Mouse (Mus musculus) right cerebral cortex, postnatal 14 days (tissue): ENCODE measurements around the gene Gm28051.

Source experiments
- DNase-seq: peaks from one replicate; pipeline ENCODE4 v3.0.0; 2022

Gene Gm28051

DNA sequence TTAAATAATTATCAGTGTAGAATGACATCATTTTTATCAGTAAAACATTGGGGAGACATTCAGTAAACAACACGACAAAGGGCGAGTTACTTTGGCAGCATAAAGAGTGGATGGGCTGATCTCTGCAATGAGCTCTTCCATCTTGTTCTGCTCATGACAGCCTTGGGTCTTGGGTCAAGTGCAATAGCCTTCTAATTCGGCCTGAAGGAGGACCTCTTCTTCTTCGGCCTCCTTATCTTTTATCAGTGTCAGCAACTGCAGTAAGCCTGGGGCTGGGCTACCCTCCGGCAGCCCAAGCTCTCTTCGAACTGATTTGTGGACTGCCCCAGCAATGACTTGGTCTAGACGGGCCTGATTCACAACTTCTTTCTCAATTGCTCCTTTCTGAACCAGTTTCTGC lies 15.5 kb downstream of the Gm28051 start:
- no peak for DNase-seq

- DNase-seq: no peak
These were observed 17.3 kb downstream of the Gm28051 start for GRCm38 (mm10) chr12:102740285-102740684.

DNA sequence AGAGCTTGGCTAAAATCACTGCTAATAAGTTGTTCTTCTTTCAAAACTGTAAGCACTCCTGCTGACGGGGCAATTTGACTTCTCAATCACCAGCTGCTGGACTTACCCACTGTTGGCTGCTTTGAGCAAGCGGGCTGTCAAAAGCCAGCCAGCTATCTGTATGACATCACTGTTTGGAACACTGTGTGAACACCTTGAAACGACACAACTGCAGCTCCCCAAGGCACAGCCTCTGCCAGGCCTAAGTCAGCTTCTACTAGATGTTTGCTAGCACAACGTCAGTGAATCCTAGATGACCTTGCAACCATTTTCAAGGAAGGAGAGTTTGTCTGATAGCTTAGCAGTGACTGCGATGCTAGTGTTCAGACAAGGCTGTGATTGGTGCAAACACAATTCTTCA lies 18.5 kb downstream of the Gm28051 start:
- DNase-seq: no peak

GRCm38 (mm10) chr12:102733381-102733780 lies 24.2 kb downstream of the Gm28051 start:
- peak; percentile 59 for DNase-seq

DNA sequence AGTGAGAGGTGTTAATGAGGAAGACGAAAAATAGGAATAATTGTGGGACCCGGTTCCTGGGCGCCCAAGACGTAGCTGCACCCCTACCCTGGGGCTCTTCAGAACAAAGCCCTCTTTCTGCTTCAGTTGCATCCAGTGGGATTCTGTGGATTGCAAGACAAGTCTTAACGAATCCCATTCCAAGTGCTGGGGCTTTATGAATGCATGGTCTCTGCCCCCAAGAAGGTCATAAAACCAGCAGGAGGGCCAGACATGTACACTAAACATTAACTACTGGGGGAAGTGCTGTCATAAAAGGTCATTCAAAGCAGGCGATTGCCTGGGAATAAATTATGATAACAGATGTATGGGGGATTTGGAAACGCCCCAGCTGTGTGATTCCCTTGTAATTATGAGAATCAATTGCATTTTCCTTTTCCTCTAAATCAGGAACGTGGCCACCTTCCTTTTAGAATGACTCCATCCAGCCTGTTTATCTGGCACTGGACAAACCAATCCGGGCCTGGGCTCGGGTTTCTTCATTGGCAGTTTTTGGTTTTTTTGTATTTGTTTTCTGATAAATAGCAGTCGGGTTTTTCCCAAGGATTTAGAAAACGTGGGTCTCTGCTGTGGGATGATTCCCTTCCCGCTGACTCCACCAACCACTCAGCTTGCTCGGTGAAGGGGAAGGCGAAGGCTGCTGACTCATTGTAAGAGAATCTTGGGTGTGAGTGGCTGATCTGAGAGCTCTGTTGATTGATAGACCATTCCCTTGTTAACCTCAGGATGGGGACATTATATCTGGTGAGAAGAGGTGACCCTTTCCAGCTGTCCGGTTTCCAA lies 26.6 kb downstream of the Gm28051 start:
- no peak for DNase-seq

DNA sequence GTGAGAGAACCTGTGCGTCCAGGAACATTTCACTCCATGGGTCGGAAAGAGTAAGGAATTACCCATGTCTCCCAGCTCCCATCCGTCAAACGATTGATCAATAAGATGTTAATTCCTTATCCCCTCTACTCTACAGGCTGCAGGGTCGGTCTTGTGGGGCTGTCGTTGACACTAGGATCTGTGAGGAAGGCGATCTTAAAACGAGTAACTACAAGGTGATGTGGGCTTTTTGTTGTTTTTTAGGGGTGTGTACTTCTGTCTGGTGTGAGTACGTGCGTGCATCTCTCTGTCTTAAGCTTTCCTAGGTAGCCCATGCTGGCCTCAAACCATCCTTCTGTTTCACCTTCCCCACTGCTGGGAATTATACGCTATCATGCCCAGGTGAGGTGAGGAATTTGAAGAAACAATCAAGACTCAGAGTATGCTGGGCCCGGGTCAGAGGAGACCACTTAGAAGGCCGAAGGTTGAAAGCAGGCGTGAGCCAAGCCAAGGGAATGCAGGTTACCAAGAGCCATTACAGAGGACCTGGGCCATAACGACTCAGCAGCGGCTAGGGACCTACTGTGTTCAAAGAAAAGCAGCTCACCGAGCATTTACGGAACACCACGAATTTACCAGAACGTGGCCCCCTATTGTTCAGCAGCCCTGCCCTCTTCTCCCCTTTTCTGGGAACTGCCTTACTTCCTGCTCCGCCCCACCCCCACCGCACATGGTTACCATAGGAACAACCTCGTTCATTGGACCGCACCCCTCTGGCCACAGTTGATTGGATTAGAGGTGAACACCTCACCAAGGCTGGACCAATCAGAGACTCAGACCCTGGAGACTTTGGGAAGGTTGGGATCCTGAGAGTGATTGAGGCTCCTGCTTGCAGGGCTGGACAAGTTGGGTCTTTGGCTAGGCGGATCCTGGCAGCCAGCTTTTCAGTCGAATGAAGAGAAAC lies 27.4 kb downstream of the Gm28051 start:
- peak; percentile 83 for DNase-seq

GRCm38 (mm10) chr12:102725761-102726175 lies 31.8 kb downstream of the Gm28051 start:
- no peak for DNase-seq

GRCm38 (mm10) chr12:102725146-102725545 lies 32.4 kb downstream of the Gm28051 start:
- DNase-seq: no peak

DNA sequence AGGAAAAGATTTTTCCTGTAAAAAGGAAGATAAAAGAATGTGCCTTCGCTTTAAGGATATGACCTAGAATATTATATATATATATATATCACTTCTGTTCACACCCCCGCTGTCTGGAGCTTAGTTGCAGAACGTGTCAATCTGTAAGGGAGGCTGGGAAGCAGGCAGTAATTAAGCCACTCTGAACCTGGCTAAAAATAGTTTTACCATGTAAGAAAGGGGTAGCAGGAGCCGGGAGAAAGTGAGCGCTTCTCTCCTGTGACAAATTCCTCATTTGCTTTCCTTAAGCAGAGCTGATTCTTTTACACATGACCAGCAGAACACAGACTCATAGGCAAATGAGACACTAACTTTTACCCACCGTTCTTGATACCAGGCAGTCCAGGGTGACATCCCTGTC lies 33.7 kb downstream of the Gm28051 start:
- no peak for DNase-seq

DNA sequence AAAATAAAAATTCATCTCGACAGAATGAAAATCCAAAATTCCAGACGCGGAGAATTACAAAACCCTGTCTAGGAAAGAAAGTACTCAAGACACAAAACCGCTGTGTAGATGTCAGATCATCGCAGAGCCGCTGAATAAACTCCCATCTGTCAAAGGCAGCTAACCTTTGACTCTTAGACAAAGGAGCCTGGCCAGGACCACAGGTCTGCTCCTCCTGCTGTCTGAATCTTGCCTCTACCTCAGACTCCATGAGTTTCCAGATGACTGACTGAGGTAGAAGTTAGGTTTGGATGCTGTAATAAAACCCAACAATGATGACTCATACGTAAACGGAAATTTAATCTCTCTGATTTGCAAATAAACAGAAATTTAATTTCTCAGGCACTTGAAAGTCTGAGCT lies 34.6 kb downstream of the Gm28051 start:
- DNase-seq: no peak

GRCm38 (mm10) chr12:102722451-102722850 lies 35.1 kb downstream of the Gm28051 start:
- no peak for DNase-seq

DNA sequence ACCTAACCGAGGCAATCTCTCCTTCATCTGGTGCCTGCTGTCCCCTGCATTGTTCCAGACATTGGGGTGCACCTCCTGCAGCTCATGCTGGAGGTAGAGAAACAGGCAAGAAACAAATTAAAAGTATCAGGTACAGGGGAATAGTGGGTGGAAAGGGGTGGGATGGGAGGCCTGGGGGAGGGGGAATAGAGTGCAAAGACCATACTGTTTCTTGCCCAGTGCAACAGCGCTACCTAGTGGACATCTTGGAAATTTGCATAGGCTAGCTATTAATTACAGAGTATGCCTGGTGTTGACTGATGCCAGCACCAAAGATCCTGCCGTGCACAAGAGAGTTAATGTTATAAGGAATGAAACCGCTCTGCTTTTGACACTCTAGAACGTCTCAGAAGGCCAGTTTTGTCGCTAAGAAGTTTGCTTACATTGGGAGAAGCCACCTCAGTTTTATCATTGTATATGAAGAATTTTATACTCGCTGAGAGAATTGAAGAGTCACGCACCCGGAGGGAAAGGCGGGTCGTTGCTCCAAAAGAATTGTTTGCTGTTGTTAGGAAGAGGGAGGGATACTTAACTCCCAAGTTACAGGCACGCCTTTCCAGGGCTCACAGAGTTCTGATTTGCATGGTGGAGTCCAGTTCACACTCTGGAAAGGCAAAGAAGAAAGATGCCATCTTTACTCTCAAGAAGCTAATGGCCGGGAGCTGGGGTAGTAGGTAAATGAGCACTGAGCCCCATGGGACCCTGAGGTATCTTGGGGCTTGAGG lies 37.8 kb downstream of the Gm28051 start:
- DNase-seq: no peak

DNA sequence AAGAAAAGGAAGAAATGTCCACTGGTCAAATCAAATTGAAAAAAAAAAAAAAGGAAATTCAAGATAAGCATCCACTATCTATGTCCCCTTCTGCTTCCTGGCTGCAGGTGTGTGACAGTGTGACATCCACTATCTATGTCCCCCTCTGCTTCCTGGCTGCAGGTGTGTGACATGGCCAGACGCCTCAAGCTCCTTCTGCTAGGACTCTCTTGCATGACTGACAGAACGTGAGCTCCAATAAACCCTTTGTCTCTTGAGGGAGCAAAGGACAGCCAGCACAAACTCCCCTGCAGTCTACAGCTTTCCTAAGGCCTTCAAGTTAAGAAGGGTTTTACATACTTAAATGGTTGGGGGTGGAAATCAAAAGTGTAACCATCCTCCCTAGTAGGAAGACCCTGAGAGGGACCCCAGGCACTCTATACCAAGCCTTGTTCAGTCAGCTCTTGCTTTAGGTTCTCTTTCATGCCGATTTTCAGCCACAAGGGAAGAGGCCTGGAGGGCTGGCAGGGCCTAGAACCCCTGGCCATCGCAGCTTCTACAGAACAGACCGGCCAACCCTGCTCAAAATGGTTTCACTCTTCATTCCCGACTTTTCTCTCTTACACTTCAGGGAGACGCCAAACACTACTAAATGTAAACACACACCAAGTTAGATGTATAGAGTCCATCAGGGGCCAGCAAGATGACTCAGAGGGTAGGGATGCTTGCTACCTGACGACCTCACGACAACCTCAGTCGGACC lies 42.7 kb downstream of the Gm28051 start:
- DNase-seq: no peak

DNA sequence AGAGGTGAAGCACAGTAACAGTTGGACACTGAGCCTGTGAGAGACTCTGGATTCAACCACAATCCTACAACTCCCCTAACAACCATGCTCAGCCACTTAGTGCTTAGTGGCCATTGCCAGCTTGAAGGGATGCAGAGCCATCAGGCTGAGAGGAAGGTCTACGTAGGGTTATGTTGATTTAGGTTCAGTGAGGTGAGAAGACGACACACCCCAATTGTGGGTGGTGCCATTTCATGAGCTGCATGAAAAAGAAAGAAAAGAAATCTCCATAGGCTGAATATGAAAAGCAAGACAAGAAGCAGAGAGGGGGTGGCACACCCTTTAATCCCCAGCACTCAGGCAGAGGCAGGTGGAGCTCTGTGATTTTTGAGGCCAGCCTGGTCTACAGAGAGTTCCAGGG lies 43.4 kb downstream of the Gm28051 start:
- DNase-seq: no peak

DNA sequence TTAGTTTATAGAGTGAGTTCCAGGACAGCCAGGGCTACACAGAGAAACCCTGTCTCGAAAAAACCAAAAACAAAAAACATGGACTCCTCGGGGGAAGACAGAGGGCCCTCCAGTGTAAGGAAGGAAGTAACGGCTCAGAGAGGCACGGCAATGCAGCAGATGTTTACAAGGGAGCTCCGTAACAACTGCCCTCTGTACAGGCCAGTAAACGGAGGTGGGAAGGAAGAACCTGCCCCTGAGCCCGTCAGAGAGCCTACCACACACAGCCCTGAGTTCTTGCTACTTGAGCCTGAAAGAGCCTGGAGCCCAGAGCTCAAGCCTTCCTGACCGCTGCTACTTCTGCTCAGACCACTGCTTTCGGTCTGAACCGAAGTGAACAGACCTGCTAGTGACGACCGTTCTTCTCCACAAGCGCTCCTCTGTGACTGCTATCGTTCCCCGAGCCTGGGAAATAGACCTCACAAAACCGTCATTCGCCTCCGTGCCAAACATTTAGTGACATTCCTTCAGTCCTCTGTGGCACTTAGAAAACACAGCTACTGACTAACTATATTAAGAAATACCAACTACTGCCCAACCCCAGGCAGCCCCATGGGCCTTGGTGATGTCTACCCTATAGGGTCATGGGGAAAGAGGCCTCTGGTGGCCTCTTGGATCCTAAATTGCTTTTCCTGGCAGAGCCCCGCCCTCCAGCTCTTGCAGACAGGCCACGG lies 44.3 kb downstream of the Gm28051 start:
- no peak for DNase-seq

DNA sequence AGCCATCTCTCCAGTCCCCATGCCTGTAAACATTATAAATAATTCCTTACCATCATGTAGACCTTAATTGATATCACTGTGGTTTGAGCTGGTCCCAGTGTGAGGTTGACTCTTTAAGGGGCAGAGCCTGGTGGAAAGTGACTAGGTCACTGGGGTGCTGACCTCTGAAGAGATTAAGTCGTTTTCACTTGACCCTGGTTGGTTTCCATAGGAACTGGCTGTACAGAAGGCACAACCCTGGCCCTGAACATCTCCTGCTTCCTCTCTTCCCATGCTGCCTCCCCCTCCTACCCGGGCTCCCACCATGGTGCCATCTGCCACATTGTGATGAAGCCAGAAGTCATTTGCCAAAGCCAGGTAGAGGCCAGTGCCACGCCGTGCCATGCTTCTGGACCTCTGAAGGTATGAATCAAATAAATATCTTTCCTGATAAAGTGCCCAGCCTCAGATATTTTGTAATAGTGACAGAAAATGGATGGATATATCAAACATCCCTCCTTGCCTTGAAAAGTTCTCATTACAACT lies 46.7 kb downstream of the Gm28051 start:
- DNase-seq: no peak

GRCm38 (mm10) chr12:102709896-102710295 lies 47.7 kb downstream of the Gm28051 start:
- DNase-seq: no peak

- DNase-seq: no peak
These were observed 49.3 kb downstream of the Gm28051 start for GRCm38 (mm10) chr12:102708220-102708619.

GRCm38 (mm10) chr12:102706833-102707463 lies 50.6 kb downstream of the Gm28051 start:
- DNase-seq: no peak

DNA sequence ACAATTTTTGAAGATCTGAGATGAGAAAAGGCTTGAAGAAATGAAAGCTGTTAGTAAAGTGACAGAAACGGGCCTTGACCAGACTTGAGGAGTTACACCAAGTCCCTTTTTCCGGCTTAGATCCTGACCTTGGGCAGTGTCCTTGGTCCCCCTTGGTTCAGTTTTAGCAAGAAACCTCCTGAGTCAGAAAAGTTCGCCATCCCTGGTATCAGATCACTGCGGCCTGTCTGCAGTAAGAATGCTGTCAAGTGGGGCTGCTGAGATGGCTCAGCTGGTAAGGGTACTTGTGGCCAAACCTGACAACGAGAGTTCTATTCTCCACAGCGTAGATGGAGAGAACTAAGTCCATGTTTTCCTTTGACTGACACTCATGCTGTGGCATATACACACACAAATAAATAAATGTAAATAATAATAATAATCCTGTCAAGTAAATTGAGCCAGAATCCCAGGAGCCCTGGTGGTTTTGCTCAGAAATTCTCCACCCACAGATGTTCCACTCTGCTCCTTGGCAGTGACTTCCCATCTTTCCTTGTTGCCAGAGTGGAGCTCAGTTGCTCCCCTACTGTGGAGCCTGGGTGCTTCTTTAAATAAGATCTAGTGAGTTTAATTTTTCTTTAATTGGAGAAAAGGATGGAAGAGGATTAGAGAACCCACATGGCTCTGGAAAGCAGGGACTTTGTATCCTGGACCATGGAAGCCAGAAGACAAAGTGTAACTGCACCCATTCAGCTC lies 51.5 kb downstream of the Gm28051 start:
- no peak for DNase-seq
